Mouse (Mus musculus) CD4-positive helper T cell, adult 2 months (primary cell): ENCODE results near the gene Tes3-ps.

Experiments used
- DNase-seq: peaks from one replicate; pipeline ENCODE4 v3.0.0-alpha.2; 2012; ENCODE audit warnings: low read depth, missing footprints, low spot score

Tes3-ps gene

GRCm38 (mm10) chr13:49492376-49493368 is at the start of gene Tes3-ps:
TSS of gene Tes3-ps (plus strand) at chr13:49493318.
- DNase-seq = no peak

- no peak for DNase-seq
Observed at GRCm38 (mm10) chr13:49444451-49444850, 48.7 kb upstream of the Tes3-ps start.

GRCm38 (mm10) chr13:49449318-49449749 is 43.8 kb upstream of the Tes3-ps start:
- DNase-seq = peak; percentile 68

GRCm38 (mm10) chr13:49460276-49460675 is 32.8 kb upstream of the Tes3-ps start:
- no peak for DNase-seq

- no peak for DNase-seq
Observed at GRCm38 (mm10) chr13:49460692-49461414, 32.3 kb upstream of the Tes3-ps start.

- no peak for DNase-seq
Observed at GRCm38 (mm10) chr13:49461458-49462132, 31.5 kb upstream of the Tes3-ps start.

GRCm38 (mm10) chr13:49462921-49463320 is 30.2 kb upstream of the Tes3-ps start:
- DNase-seq = no peak

- DNase-seq = no peak
Observed at GRCm38 (mm10) chr13:49465875-49466274, 27.2 kb upstream of the Tes3-ps start.

GRCm38 (mm10) chr13:49466393-49467075 is 26.6 kb upstream of the Tes3-ps start:
- no peak for DNase-seq

- no peak for DNase-seq
Observed at GRCm38 (mm10) chr13:49467585-49467984, 25.5 kb upstream of the Tes3-ps start.

GRCm38 (mm10) chr13:49469002-49469401 is 24.1 kb upstream of the Tes3-ps start:
- DNase-seq = no peak

- DNase-seq = no peak
Observed at GRCm38 (mm10) chr13:49470319-49470718, 22.8 kb upstream of the Tes3-ps start.

- no peak for DNase-seq
Observed at GRCm38 (mm10) chr13:49470806-49471205, 22.3 kb upstream of the Tes3-ps start.

GRCm38 (mm10) chr13:49471981-49472675 is 21.0 kb upstream of the Tes3-ps start:
- no peak for DNase-seq

GRCm38 (mm10) chr13:49472676-49473005 is 20.5 kb upstream of the Tes3-ps start:
- DNase-seq = no peak

- no peak for DNase-seq
Observed at GRCm38 (mm10) chr13:49477887-49478286, 15.2 kb upstream of the Tes3-ps start.

- no peak for DNase-seq
Observed at GRCm38 (mm10) chr13:49478851-49479374, 14.2 kb upstream of the Tes3-ps start.

- DNase-seq = no peak
Observed at GRCm38 (mm10) chr13:49479399-49479798, 13.7 kb upstream of the Tes3-ps start.

GRCm38 (mm10) chr13:49480057-49480456 is 13.1 kb upstream of the Tes3-ps start:
- no peak for DNase-seq

GRCm38 (mm10) chr13:49480551-49480950 is 12.6 kb upstream of the Tes3-ps start:
- DNase-seq = no peak

GRCm38 (mm10) chr13:49485388-49485787 is 7.7 kb upstream of the Tes3-ps start:
- no peak for DNase-seq
